Mouse (Mus musculus) adrenal gland, postnatal 0 days (tissue): ENCODE measurements around the gene Cxcl15. TPM values are rescaled to one million over a fixed set of nuclear protein-coding genes. Genes with fewer than 3 reads are reported as not detected.

Experiments
- microRNA-seq: library from miRNA; unstranded; fragments of <30 nt; microRNA quantifications from one replicate; pipeline ENCODE4, GENCODE M21; 2016; ENCODE audit warnings: borderline replicate concordance; ENCODE audit not compliant: insufficient number of aligned reads
- polyA plus RNA-seq: library from polyadenylated mRNA; unstranded; fragments of >200 nt; fragmentation: Nextera tagmentation; extraction: Ambion mirVana; gene quantifications from 2 replicates; pipeline ENCODE4 v1.2.1, GENCODE M21; 2015

Gene Cxcl15
- polyA plus RNA-seq: 0.35 and 0.50 TPM in 2 replicates

GRCm38 (mm10) chr5:90794195-90794625, at the start of gene Cxcl15:
Cxcl15 (plus strand) TSS chr5:90794534.

GRCm38 (mm10) chr5:90759077-90760065, 35.0 kb upstream of the Cxcl15 start, which contains the start of gene Cxcl5:
Cxcl5 (plus strand) TSS chr5:90759360.

GRCm38 (mm10) chr5:90768218-90768617, 26.1 kb upstream of the Cxcl15 start, which contains the start of gene Ppbp:
Ppbp (plus strand) TSS chr5:90768518.

GRCm38 (mm10) chr5:90771880-90772653, 22.3 kb upstream of the Cxcl15 start, which contains the start of gene Pf4:
Pf4 (plus strand) TSS chr5:90772435.

GRCm38 (mm10) chr5:90785659-90786588, 8.4 kb upstream of the Cxcl15 start, which contains the start of gene Cxcl3:
Cxcl3 (plus strand) TSS chr5:90786103.

Small RNA genes lying within 50 kb of the gene (microRNA-seq; reads per million reads assigned to microRNA genes)
- gene Gm24322: not detected

Other genes starting within 250 kb of the Cxcl15 start
- gene 5830473C10Rik, start 233.4 kb upstream of the Cxcl15 start, polyA plus RNA-seq: 0.22 and 0.46 TPM in 2 replicates
- 0.65 and 1.3 TPM in 2 replicates for gene Rassf6, start 153.9 kb upstream of the Cxcl15 start, polyA plus RNA-seq
- gene Cxcl5, start 35.2 kb upstream of the Cxcl15 start, polyA plus RNA-seq: 0.14 TPM in 1 of 2 replicates, not detected in the other
- 10.6 and 15.7 TPM in 2 replicates for gene Ppbp, start 26.0 kb upstream of the Cxcl15 start, polyA plus RNA-seq
- gene Pf4, start 22.1 kb upstream of the Cxcl15 start, polyA plus RNA-seq: 548 and 780 TPM in 2 replicates
- not detected in 2 replicates for gene Cxcl3, start 8.4 kb upstream of the Cxcl15 start, polyA plus RNA-seq
- gene Cxcl1, start 96.7 kb downstream of the Cxcl15 start, polyA plus RNA-seq: 0.65 and 1.1 TPM in 2 replicates
- gene Cxcl2, start 109.3 kb downstream of the Cxcl15 start, polyA plus RNA-seq: 0.27 and 0.84 TPM in 2 replicates
- gene Mthfd2l, start 136.6 kb downstream of the Cxcl15 start, polyA plus RNA-seq: 60.8 and 103 TPM in 2 replicates
- 0.12 and 0.14 TPM in 2 replicates for gene Epgn, start 232.9 kb downstream of the Cxcl15 start, polyA plus RNA-seq